Mouse (Mus musculus) layer of hippocampus, adult 11-12 months (tissue): ENCODE results near the gene Strn3.
"Not testable (repeated sequence)": the region's sequence is repeated elsewhere in the genome, so short reads cannot be mapped to it uniquely, and the experiment has no call there.

Experiments
- DNase-seq: peaks from one replicate; pipeline ENCODE4 v3.0.0; 2022; ENCODE audit warnings: low spot score

The Strn3 gene

DNA sequence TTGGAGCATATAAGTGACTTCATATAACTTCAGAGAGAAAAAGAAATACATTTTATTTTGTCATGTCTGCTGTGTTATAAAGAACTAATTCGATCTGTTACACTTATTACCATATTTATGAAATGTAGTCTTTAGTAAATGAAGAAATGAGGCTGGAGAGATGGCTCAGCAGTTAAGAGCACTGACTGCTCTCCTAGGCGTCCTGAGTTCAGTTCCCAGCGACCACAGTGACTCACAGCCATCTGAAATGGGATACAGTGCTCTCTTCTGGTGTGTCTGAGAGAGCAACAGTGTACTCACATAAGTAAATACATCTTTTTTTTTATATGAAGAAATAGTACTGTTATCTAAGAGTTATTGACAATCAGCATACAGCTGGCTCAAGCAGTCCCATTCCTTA, 1.7 kb upstream of the Strn3 start:
- DNase-seq: no peak

DNA sequence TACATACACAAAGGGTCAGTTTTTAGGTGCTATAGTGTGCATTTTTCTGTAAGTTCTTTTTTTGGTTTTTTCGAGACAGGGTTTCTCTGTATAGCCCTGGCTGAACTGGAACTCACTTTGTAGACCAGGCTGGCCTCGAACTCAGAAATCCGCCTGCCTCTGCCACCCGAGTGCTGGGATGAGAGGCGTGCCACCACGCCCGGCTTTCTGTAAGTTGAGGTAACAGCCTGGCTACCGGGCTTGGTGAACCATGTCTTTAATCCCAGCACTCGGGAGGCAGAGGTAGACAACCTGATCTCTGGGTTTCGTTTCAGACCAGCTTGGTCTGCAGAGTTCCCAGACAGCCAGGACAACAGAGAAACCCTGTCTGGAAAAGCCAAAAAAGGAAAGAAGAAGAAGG, 1.2 kb upstream of the Strn3 start:
- DNase-seq: peak; percentile 16

DNA sequence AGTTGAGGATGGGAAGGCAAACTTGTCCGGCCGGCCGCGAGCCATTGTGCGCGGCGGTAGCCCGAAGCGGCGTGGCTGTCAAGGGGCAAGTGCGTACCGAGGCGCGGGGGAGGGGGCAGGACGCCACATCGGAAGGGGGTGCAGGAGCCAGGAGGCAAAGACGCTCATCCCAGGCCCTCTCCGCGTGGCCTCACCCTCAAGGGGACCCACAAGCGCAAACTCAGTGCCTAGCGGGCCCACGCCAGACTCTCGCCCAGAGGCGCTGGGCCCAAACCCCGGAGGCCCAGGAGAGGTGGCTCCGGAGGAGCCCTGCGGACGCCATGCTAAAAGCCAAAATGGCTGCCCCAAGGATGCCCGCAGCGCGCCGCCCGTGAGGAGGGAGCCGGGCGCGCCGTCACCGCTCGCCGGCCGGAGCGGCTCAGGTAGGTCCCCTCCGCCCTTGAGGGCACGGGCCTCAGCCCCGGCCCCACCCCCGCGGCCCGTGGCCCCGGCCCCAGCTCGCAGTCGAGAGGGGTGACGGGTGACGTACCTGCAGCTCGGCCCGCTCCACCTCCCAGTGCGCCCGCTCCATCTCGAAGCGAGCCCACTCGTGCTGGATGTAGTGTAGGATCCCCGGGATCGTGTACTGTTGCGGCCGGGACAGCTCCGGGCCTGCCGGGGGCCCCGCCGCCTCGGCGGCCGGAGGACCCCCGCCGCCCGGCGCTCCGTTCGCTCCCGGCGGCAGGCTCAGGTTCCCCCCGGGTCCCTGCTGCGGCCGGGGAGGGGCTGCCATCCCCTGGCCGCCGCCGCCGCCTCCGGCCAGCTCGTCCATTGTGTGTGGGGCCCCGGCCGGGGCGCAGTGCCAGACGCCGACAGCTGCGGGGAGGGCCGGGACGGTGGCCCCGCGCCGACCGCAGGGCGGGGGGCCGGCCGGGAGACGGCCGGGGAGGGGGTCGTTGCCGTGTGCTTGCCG, 528 bp downstream of the Strn3 start, which contains the start of gene Ap4s1:
Ap4s1 (plus strand) TSS at position 141 of the 952 bp plus-strand sequence.
- DNase-seq: peak; percentile 73

DNA sequence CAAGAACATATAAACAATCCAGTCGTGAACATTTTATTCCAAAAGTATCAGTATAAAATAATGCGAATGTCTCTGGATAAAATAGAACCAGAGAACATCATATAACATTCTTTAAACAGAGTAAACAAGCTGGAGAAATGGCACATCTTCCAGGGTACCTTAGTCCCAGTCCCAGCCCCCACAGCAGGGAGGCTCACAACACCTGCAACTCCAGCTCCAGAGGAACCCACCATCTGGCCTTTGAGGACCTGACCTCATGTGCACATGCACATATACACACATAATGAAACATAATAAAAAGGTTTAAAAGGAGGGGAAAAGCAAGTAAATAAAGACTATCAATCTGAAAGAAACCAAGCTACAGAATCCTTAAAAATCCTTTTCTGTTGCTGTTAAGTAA, 3.2 kb downstream of the Strn3 start:
- DNase-seq: no peak

DNA sequence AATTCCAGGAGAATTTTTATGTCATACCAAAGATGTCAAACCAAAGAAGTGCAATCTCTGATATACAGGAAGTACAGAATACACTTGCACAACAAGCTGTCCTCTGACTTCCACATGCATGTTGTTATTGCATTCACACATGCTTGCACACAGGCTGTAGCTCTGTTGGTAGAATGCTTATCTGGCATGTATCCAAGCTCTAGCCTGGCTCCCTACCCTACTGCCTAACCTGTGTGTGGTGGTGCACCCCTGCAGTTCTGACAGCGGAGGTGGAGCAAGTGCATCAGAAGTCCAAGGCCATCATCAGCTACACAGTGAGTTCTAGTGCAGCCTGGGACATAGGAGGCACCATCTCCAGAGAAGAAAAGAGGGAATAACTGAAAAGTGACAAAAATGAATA, 12.9 kb downstream of the Strn3 start:
- DNase-seq: no peak

DNA sequence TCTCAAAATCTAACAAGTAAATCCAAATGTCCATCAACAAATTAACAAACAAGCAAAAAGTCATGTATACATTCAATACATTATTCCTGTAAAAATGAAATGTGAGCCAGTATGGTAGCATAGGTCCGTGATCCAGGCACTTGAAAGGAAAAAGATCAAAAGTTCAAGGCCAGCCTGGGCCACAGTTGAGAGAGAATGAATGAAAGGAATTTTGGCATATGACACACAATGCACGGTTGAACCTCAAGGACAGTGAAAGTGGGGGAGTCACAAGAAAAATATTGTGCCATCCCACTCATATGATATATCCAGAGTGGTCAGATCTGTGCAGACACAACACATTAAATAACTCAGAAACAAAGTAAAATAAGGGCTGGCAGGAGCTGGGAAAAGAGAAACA, 15.3 kb downstream of the Strn3 start:
- no peak for DNase-seq

DNA sequence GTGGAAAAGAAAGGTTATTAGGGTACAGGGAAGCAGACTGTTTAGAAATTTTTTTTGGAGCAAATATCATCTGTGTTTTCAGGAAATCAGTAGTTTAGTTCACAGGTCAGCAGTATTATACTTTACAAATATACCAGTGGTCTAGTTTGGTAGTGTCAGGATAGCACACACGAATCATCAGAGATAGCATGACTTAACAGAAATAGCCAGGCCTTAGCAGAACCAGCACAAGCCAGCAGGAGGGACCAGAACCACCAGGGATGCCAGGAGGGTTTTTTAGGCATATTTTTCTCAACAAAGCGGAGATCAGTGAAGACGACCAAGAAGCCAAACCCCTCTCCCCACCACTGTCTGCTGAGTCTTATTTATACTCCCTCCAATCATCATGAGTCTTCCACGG, 18.4 kb downstream of the Strn3 start:
- no peak for DNase-seq

DNA sequence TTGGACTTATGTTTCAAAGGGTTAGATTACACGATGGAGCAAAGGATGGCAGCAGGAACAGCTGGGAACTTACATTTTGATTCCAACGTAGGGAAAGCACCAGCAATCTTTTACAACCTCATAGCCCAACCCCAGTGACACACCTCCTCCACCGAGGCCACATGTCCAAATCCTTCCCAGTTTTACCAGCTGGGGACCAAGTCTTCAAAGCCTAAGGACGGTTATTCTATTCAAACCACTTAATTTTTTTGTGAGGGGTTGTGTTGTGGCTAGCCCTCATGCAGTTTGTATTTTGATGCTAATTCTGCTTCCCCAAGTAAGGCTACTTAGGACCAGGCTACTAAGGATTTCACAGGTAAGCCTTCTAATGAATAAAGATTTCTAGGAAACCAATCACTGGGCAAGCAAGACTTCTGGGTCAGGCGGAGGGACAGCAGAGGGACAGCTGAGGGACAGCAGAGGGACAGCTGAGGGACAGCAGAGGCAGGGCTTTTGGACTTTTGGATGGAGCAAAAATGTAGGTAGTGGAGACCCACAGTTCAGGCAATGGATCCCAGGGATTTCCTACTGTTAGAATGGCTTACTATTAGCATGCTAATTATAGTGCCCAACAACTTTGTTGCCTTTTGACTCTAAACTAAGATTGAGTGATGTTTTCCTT, 20.3 kb downstream of the Strn3 start:
- no peak for DNase-seq

DNA sequence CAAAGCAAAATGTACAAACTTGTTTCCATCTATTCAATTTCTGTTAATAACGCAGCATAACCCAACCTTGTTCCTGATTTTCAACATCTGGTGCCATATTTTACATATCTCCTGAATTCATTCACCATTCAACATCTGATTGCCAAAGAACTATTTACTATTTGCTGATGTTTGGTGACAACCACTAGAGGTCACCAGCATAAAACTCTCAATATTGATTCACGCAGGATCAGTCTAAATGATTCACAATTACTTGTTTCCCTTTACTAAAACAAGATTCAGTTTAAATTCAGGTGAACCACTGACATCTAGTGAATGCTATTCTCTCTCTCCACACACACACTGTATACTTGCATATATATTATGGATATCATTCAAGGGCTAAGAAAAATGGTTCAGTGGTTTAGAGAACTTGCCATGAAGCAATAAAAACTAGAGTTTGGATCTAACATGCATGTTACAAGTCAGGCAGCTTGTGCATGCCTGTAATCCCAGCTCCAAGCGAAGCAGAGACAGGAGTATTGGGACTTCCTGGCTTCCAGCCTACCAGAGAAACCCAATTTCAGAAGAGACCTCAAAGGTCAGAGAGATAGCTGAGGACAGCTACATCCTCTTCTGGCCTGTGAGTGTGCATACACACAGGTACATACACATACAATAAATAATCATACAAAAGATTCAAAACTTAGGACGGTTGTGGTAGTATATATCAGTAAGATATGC, 24.8 kb downstream of the Strn3 start:
- no peak for DNase-seq

DNA sequence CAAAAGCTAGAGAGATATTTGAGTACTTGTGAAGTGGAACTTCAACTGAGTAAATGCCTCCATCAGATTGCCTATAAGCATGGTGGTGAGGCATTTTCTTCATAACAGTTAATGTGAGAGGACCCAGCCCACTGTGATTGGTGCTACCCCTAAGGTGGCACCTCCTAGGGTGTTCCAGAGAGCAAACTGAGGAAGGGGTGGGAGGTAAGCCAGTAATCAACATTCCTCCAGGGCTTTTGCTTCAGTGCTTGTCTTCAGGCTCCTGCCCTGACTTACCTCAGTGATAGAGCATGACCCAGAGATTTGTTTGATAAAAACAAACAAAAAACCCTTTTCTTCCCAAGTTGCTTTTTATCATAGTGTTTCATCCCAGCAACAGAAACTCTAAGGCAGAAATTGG, 27.8 kb downstream of the Strn3 start:
- DNase-seq: no peak

DNA sequence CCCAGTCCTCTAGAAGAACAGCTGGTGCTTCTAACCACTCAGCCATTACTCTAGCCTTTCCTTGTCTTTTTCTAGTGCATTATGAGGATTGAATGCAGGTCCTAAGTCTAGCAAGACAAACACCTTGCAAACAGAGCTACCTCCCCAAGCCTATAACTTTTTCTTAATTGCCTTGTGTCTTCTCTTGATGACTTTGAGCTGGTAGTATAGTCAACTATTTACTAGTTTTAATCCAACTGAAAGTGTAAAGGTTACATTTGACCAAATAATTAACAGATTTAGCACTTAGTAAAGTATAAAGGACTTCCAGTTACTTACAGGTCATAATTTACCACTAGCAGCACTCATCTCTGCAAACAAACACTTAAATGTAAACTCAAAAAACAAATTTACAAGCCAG, 28.7 kb downstream of the Strn3 start:
- DNase-seq: no peak

DNA sequence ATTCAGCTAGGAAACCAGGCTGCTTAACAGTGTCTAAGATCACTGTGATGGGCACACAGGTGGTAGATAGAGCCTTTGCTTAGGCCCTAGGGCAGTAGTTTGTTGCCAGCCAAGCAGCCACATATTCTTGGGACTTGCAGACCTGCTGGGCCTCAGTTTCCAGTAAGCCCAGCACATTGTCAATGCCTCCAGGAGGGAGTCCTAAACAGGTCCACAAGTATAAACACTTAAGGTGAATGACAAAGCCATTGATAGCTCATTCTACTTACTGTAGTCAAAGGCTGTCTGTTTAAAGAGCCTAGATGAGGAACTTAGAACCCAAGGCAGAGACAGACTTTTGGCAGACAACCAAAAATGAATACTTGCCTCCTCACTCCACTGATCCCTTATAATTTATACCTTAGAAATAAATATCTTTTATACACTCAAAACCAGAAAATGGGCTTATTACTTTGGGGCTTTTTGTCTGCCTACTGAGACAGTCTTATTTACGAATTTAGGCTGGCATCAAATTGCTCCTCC, 35.7 kb downstream of the Strn3 start:
- DNase-seq: no peak

DNA sequence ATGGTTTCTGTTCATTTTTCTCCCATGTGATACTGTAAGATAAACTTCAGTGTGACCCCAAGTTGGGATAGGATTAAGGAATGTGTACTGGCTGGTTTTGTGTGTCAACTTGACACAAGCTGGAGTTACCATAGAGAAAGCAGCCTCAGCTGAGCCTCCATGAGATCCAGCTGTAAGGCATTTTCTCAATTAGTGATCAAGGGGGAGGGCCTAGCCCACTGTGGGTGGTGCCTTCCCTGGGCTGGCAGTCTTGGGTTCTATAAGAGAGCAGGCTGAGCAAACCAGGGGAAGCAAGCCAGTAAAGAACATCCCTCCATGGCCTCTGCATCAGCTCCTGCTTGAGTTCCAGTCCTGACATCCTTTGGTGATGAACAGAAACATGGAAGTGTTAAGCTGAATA, 42.3 kb downstream of the Strn3 start:
- DNase-seq: not testable (repeated sequence)

DNA sequence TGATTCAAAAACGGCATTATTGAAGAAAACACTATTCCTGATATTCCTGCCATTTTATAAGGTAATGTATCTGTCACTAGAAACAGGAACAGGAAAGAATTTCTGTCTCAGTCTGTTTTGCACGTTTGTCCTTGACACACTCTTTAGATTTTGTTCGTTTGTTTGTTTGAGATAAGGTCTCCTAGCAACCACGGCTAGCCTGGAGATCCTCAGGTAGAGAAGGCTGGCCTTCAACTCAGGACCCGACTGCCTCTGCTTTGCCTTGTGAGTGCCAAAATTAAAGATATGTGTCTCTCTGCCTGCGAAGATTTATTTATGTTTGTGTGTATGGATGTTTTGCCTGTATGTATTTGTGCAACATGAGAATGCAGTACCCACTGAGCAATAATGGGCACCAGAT, 49.8 kb downstream of the Strn3 start:
- no peak for DNase-seq

DNA sequence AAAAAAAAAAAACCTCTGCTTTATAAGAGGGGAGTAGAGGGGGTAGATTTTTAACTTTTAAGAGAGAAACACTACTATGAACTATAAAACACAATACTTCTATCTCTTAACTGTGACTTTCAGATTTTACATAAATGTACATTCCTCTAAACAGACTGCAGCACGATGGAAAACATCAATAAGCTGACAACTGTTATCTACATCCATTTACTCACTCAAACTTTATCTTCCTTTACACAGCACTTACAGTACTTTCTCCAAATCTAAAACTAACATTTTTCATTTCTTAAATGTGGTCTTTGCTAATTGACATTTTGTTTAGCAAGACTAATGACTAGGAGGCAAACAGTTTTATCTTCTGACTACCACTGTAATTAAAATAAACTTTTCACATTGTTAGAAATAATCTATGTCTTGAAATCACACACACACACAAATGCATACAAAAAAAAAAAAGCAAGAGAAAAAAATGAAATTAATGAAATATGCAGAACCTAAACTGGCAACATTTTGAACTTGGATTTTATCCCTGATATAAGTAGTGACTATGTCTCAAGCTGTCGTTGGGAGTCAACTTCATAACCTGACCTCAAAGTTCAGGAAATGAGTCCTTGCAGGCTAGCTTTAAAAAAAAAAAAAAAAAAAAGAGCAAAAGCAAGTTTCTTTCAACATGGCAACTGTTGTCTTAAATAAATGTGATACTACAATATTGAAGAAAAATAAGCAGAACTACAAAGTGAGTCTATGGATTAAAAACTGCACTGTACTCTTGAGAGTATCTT, 54.8 kb downstream of the Strn3 start:
- DNase-seq: no peak

DNA sequence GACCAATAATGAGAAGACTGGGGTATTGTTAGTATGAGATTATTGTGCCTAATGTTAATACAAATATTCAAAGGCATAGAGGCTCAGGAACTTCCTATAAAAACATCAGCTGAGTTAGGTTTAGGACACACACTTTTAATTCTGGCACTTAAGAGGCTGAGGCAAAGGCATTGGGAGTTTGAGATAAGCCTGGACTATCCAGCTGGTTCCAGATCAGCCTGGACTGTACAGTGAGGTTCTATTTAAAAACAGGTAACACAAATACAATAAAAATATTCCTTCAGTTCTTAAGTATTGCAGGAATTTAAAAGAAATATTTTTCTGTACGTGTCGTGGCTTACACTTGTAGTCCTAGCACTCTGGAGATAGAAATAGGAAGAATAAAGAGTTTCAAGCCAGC, 55.4 kb downstream of the Strn3 start:
- no peak for DNase-seq

DNA sequence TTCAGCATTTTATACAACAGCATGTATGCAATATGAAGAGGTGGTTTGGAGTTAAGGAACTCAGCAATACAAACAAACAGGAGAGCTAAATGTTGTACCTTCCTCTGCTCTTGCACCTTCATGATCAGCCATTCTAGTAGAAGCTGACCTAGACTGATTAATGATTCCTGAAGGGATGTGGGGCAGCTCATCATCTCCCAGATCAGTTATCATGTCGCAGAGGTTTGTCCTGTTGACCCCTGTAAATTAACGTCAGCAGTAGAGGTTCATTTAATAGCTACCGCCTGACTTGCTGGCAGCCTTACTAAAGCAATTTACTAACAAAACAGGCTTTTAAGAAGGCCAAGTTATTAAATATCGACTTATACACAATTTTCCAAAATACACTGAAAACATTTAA, 58.2 kb downstream of the Strn3 start:
- no peak for DNase-seq

DNA sequence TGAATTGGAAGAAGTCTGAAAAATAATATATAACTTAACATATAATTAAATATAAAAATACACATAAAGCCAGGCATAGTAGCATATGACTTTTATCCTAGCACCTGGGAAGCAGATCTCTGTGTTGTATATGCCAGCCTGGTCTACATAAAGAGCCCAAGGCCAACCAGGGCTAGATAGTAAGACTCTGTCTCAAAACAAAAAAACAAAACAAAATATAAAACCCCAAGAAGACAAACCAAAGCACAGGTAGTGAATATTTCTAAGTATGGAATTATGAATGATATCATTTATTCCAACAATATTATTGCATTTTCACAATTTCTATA, 68.4 kb downstream of the Strn3 start:
- DNase-seq: no peak

DNA sequence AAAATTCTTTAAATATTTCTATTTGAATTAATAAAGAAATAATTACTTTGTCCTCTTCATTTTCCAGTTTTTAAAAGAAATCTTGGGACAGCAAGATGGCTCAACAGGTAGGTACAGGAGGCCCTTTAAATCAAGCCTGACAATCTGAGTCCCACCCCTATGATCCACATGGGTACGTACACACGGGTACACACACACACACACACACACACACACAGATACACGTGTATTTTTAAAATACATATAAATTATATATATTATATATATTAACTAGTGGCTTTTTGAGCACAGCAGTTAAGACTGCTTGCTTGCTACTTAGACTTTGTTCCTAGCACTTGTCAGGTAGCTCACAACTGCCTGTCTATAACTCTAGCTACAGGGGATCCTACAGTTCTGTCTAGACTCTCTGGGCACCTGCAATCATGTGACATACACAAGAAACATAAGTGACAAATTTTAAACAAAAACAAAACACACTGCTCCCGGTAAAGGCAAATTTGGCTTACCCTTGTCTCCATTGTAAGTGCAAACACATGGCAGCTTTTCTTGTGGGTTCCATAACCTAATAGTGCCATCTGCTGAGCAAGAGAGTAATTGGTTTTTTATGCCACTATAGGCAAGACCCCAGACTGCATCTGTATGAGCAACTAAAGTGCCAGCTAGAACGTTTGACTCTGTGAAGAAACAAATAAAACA, 68.9 kb downstream of the Strn3 start:
- DNase-seq: no peak

DNA sequence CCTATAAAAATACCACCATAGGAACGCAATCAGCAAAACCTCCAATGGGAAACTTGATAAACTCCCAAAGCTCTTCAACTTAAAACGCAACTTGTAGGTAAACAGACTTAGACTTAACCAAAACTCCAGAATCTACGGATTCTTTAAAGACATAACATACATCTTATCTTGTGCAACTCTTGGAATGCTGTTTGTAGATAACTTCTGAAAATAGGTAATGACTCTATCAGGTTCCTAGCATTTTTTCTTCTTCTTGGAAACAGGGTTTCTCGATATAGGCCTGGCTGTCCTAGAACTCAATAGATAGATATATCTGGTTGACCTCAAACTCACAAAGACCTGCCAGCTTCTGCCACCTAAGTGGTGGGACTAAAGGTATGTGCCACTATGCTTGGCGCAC, 70.5 kb downstream of the Strn3 start:
- DNase-seq: no peak

DNA sequence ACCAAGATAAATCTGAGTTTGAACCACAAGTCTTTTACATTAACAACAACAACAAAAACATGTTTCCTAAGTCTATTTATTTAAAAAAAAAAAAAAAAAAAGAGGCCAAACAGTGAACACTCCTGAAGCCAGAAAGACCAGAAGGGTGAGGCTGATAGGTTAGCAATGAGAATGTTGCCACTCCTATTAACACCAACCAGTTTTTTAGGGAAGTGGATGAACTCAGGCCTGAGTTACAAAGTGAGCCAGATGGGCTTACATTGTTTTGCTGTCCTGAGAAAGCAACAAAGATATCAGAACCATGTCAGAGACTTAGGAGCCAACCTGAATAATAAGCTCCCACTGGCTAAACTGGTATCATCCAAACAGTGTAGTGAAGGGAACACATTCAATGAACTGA, 71.1 kb downstream of the Strn3 start:
- DNase-seq: no peak
